Mouse (Mus musculus) lung, embryonic 14.5 days (tissue): Measurements from ENCODE around the gene Smarca1. TPM values are rescaled to one million over a fixed set of nuclear protein-coding genes. Genes with fewer than 3 reads are reported as not detected.

Experiments
- ATAC-seq: fragments of 200-750 bp; cut with Nextera tagmentation; 2 replicates; pipeline ENCODE4 v1.8.0; 2017; ENCODE audit warnings: mild to moderate bottlenecking, moderate TSS enrichment, moderate library complexity; ENCODE audit not compliant: insufficient read depth
- DNase-seq: peaks from one replicate; pipeline ENCODE4 v3.0.0-alpha.2; 2015
- H3K27ac ChIP-seq: fragments of 300-500 bp; sonication (generic); 2 replicates; pipeline ENCODE4 v1.5.1; 2014; ENCODE audit warnings: low read depth, mild to moderate bottlenecking, moderate library complexity
- H3K27me3 ChIP-seq: fragments of 300-500 bp; sonication (generic); 2 replicates; pipeline ENCODE4 v1.6.1; 2014; ENCODE audit warnings: low read length, control low read depth; ENCODE audit not compliant: insufficient read depth
- H3K36me3 ChIP-seq: fragments of 300-500 bp; sonication (generic); 2 replicates; pipeline ENCODE4 v1.6.1; 2014; ENCODE audit warnings: control low read depth; ENCODE audit not compliant: insufficient read depth
- H3K4me1 ChIP-seq: fragments of 300-500 bp; sonication (generic); 2 replicates; pipeline ENCODE4 v1.6.1; 2014; ENCODE audit warnings: antibody characterized with exemption, control low read depth; ENCODE audit not compliant: insufficient read depth
- H3K4me2 ChIP-seq: fragments of 300-500 bp; sonication (generic); 2 replicates; pipeline ENCODE4 v1.6.1; 2014; ENCODE audit warnings: mild to moderate bottlenecking
- H3K4me3 ChIP-seq: fragments of 300-500 bp; sonication (generic); 2 replicates; pipeline ENCODE4 v1.5.1; 2014; ENCODE audit warnings: low read depth, low read length
- H3K9ac ChIP-seq: fragments of 300-500 bp; sonication (generic); 2 replicates; pipeline ENCODE4 v1.6.1; 2014
- H3K9me3 ChIP-seq: fragments of 300-500 bp; sonication (generic); 2 replicates; pipeline ENCODE4 v1.6.1; 2016; ENCODE audit warnings: low read depth, low read length, control low read depth
- CTCF ChIP-seq: IDR thresholded peaks from 2 replicates; pipeline ENCODE4 v1.5.1; 2016; ENCODE audit warnings: antibody characterized with exemption, low read depth
- WGBS: fragments of 180-500 bp; shearing (Covaris S2); extraction: QIAGEN DNeasy Blood & Tissue Kit; methylation state at CpG from one replicate; pipeline ENCODE4 v1.1.7; 2014; 5-methylcytosine and 5-hydroxymethylcytosine counted together
- polyA plus RNA-seq: library from polyadenylated mRNA; unstranded; fragments of >200 nt; fragmentation: Nextera tagmentation; extraction: Ambion mirVana; gene quantifications from 2 replicates; pipeline ENCODE4 v1.2.1, GENCODE M21; 2014

The Smarca1 gene
- polyA plus RNA-seq, 1 experiment from 2014 or later: 29.9 TPM

DNA sequence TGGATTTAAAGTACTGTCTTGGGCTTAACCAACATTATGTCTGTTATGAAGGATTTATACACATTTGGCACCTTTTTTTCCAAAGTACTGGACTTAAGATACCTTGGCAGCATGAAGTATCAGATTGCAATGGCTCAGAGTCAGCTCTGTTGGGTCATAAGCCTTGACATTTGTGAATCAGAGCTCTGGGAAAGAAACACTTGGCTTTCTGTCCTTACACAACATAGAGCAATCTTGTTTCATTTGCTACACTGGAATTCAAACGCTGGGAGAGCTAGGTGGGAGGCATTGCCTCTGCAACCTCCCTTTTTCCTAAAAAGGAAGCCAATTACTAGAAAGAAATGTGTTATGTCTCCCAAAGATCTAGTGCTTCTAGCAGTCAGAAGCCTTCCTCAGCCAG, 24.1 kb upstream of the Smarca1 start:
- no peak for ATAC-seq
- 78% methylated on average over 1 of the region's 1 CpGs for WGBS
- DNase-seq: no peak
- Histone ChIP-seq H3K4me1 (no peaks in the 10 kb centered on the region), H3K27ac (no peak overlapping the region), H3K4me2 (no peak overlapping the region), H3K36me3 (0 out of 2 replicates have a peak, but pooled peaks cover 4% of the 10 kb centered on the region), H3K9ac (no peak overlapping the region), H3K9me3 (no peaks in the 10 kb centered on the region), H3K27me3 (no peaks in the 10 kb centered on the region), H3K4me3 (no peak overlapping the region)
- no peak for TF ChIP-seq CTCF

DNA sequence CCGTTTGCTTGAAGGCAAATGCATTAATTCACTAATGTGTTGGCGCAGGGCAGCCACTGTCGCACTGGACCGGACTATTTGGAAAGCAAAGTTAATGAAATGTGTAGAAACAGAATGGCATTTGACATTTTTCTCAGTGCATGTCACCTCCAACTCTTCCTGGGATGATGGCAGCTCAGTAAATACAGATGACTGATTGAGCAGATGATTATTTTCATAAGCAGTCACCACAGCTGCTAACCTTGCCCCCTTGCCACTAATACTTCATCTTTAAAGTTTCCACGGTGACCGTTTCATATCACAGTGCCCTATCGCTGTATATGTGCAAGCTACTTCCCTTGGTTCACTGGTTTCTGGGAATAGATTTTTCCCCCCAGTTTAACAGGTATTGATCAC, 20.8 kb upstream of the Smarca1 start:
- Histone ChIP-seq H3K9ac (no peak overlapping the region), H3K27me3 (no peaks in the 10 kb centered on the region), H3K4me2 (peak overlapping the region; percentile 63), H3K4me3 (no peak overlapping the region; the same call in 1 of the 2 replicates), H3K36me3 (0 out of 2 replicates have a peak, but pooled peaks cover 4% of the 10 kb centered on the region), H3K4me1 (no peaks in the 10 kb centered on the region), H3K27ac (no peak overlapping the region), H3K9me3 (no peaks in the 10 kb centered on the region)
- TF ChIP-seq CTCF: no peak
- 21% methylated on average over 7 of the region's 7 CpGs for WGBS
- DNase-seq (peak; percentile 2), ATAC-seq (no peak)

DNA sequence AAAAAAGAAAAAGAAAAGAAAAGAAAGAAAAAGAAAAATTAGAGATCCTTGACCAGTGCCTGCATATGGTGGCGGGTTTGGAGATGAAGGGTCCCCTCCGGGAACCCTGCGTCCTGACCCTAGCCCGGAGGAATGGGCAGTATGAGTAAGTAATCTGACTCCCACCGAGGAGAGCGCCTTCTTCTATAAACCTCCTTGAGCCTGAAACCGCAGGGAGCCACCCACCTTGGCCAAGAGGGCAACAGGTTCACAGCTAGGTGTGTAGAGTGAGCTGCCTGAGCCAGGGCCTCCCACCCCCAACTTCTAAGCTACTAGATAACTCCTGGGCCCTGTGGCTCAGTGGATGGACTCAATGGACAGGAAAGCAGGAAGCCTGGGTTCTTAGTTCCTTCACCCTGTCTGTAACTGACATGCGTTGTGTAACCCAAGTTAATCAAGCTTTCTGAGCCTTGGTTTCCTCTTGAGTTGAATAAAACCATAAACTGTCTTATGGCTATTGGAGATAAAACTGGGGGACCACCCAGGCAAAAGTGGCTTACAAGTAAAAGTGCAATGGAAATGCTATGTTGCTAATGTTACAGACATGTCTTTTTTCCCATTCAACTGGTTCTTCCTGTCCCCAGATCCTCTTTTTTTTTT, 20.2 kb upstream of the Smarca1 start:
- H3K4me1 ChIP-seq: no peaks in the 10 kb centered on the region
- H3K4me2 ChIP-seq: peak overlapping the region; percentile 63
- 0 out of 2 replicates have a peak, but pooled peaks cover 4% of the 10 kb centered on the region for H3K36me3 ChIP-seq
- ATAC-seq: peak; percentile 38; the same call in 1 of the 2 replicates
- no peak overlapping the region for H3K27ac ChIP-seq
- H3K9ac ChIP-seq: peak overlapping the region; percentile 72
- WGBS: 16% methylated on average over 8 of the region's 8 CpGs
- TF ChIP-seq CTCF: no peak
- no peaks in the 10 kb centered on the region for H3K9me3 ChIP-seq
- H3K4me3 ChIP-seq: peak overlapping the region; percentile 59
- peak; percentile 36 for DNase-seq
- H3K27me3 ChIP-seq: no peaks in the 10 kb centered on the region

DNA sequence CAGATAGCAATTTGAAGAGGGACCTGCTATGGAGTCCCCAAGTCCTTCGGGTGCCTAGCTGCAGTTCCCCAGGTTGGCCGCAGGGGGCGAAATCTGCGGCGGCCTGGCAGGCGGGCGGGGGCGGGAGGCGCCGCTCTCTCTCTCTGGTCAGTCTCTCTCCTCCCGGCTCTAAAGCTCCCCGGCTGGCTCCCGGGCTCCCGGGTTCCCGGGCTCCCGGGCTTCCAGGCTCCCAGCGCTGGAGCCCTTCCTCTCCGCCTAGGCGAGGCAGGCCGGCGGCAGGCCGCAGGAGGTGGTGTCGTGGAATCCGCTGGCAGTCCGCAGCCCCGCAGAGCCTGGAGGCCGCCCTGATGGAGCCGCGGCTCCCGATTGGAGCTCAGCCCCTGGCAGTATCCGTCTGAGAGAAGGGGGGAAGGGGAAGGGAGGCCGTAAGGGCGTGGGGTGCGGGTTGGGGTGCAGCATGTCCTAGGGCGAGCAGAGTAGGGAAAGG, 19.6 kb upstream of the Smarca1 start, which contains the start of gene Ocrl:
Ocrl (plus strand) TSS at position 82 of the 487 bp plus-strand sequence.
- Histone ChIP-seq H3K27me3 (no peaks in the 10 kb centered on the region), H3K27ac (peak within 1 kb of the TSS; percentile 79), H3K36me3 (0 out of 2 replicates have a peak, but pooled peaks cover 4% of the 10 kb centered on the region), H3K4me3 (peak within 1 kb of the TSS; percentile 59), H3K9me3 (no peaks in the 10 kb centered on the region), H3K9ac (peak within 1 kb of the TSS; percentile 72), H3K4me2 (peak within 1 kb of the TSS; percentile 63), H3K4me1 (no peaks in the 10 kb centered on the region)
- DNase-seq (peak; percentile 79), ATAC-seq (peak; percentile 93)
- TF ChIP-seq CTCF: peak; percentile 75
- WGBS: 4% methylated on average over 29 of the region's 35 CpGs

DNA sequence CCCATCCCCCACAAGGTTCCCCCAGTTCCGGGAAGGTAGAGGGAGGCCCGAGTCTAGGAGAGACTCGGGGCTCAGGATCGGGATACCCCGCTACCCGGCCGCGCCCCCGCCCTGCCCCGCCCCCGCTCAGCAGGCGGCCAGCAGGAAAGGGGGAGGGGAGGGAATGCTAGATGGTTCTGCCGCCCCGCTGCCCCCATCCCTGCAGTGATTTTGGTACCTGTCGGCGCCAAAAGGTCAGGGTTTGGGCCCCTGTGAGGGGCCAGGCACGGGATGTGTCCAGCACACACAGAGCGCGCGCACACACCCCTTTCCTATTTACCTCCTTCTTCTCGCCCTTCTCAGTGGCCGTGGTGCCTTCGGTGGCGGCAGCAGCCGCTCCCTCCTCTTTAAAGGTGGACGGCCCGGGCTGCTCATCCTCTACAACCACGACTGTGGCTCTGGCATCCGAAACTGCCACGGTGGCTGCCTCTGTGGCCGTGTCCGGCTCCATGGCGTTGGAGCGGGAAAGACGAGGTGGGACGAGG, 805 bp downstream of the Smarca1 start:
- no peaks in the 10 kb centered on the region for H3K4me1 ChIP-seq
- H3K36me3 ChIP-seq: no peaks in the 10 kb centered on the region
- H3K27ac ChIP-seq: peak overlapping the region; percentile 54
- H3K4me3 ChIP-seq: peak overlapping the region; percentile 58
- H3K9me3 ChIP-seq: no peaks in the 10 kb centered on the region
- ATAC-seq (peak; percentile 74), DNase-seq (peak; percentile 28)
- H3K27me3 ChIP-seq: no peaks in the 10 kb centered on the region
- peak overlapping the region; percentile 67 for H3K4me2 ChIP-seq
- 13% methylated on average over 21 of the region's 36 CpGs for WGBS
- TF ChIP-seq CTCF: no peak
- H3K9ac ChIP-seq: peak overlapping the region; percentile 68

DNA sequence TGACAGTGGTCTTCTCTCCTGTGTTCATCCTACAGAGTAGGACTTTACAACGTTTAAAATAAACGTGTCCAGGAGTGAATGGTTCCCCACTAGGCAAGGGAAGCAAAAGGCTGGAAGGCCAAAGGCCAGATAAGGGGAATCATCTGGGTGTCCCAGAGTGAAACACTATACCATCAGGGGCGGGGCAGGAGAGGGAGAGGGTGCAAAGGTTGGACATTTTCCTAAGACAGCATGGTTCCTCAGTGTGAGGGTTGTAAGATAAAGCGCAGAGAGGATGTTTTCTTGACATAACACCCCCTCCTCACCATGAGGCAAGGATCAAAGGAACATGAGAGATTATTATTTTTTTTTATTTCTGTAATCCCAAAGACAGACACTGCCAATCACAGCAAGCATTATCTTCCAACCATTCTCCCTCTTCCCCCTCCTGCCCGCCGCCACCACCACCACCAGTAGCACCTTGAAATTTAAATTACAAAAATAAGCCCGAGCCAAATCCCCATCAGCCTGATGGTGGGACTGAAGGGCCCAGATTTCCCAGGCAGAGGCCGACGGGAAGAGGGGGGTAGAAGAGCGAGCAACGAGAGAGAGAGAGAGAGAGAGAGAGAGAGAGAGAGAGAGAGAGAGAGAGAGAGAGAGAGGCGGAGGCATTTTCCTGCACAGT, 1.4 kb downstream of the Smarca1 start:
- peak overlapping the region; percentile 68 for H3K9ac ChIP-seq
- H3K27ac ChIP-seq: no peak overlapping the region
- ATAC-seq (peak; percentile 54; the same call in 1 of the 2 replicates), DNase-seq (peak; percentile 19)
- no peaks in the 10 kb centered on the region for H3K27me3 ChIP-seq
- H3K4me1 ChIP-seq: no peaks in the 10 kb centered on the region
- 5% methylated on average over 10 of the region's 12 CpGs for WGBS
- no peak for TF ChIP-seq CTCF
- H3K36me3 ChIP-seq: no peaks in the 10 kb centered on the region
- peak overlapping the region; percentile 58 for H3K4me3 ChIP-seq
- H3K4me2 ChIP-seq: peak overlapping the region; percentile 67
- no peaks in the 10 kb centered on the region for H3K9me3 ChIP-seq

DNA sequence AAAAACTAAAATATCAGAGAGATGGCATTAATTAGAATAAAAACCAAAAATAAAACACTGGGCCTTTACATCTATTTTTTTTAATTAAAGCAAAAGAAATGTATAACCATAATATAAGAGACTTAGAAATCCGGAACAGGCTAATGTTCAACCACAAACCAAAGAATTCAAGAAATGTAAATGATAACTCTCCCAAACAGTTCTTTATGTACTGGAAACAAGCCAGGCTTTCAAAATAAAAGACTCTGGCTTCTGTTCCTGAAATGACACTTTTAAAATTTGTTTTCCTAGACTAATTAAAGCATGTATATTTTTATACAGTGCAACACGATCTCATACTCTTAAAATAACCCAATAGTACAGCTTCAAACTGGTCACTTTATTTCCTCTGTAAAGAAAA, 5.4 kb downstream of the Smarca1 start:
- Histone ChIP-seq H3K27ac (no peak overlapping the region), H3K9me3 (no peaks in the 10 kb centered on the region), H3K4me3 (no peak overlapping the region), H3K4me1 (no peaks in the 10 kb centered on the region), H3K36me3 (0 out of 2 replicates have a peak, but pooled peaks cover 3% of the 10 kb centered on the region), H3K4me2 (no peak overlapping the region), H3K9ac (no peak overlapping the region), H3K27me3 (no peaks in the 10 kb centered on the region)
- TF ChIP-seq CTCF: no peak
- ATAC-seq: no peak
- WGBS: 38% methylated on average over 2 of the region's 2 CpGs
- DNase-seq: peak; percentile 65
